Mouse (Mus musculus): Measurements from ENCODE around the gene Mfsd5. TPM values are rescaled to one million over a fixed set of nuclear protein-coding genes. Genes with fewer than 3 reads are reported as not detected.

Gene Mfsd5
- polyA plus RNA-seq (2017; shearing (Covaris generic)), result 36.3 TPM

GRCm38 (mm10) chr15:102279092-102279782 is at the start of gene Mfsd5:
Mfsd5 (plus strand) TSS chr15:102279454.

GRCm38 (mm10) chr15:102231748-102232147 is 47.5 kb upstream of the Mfsd5 start, which contains the start of gene Itgb7:
Itgb7 (minus strand) TSS chr15:102231944.

GRCm38 (mm10) chr15:102257202-102258075 is 21.8 kb upstream of the Mfsd5 start, which contains the start of gene Rarg:
Rarg (minus strand) TSS chr15:102257517.

GRCm38 (mm10) chr15:102270274-102270960 is 8.8 kb upstream of the Mfsd5 start, which contains the start of gene Gm9918:
Gm9918 (plus strand) TSS chr15:102270563.

GRCm38 (mm10) chr15:102295633-102296367 is 16.5 kb downstream of the Mfsd5 start, which contains the start of gene Espl1:
Espl1 (plus strand) TSS chr15:102296266.

DNA sequence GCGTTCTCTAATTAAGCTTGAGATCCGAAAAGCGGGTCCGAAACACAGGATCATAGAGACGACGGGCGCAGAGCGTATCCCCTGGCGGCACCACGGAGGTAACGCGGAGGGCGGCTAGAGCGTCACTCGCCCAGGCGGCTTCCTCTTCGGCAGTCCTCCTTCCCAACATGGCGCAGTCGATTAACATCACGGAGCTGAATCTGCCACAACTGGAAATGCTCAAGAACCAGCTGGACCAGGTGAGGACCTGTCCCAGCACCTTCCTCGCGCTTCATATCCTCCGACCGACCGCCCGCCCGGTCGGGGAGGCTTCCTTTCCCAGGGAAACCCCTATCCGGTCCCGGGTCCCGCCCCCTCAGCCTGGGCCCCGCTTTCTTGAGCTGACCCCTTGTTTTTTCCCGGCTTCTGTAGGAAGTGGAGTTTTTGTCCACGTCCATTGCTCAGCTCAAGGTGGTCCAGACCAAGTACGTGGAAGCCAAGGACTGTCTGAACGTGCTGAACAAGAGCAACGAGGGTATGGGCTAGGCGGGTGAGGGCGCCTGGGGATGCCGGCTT is 46.8 kb downstream of the Mfsd5 start, which contains the start of gene Pfdn5:
Gene Pfdn5 (plus strand): TSS at position 95 of the 555 bp plus-strand sequence.

Other genes starting within 250 kb of the Mfsd5 start
- gene Eif4b, start 205.7 kb upstream of the Mfsd5 start, polyA plus RNA-seq (2017; shearing (Covaris generic)), result 90.3 TPM
- 3.1 TPM for gene Tns2, start 179.0 kb upstream of the Mfsd5 start, polyA plus RNA-seq (2017; shearing (Covaris generic))
- gene Spryd3, start 143.2 kb upstream of the Mfsd5 start, polyA plus RNA-seq (2017; shearing (Covaris generic)), result 42.3 TPM
- gene Igfbp6, start 135.1 kb upstream of the Mfsd5 start, polyA plus RNA-seq (2017; shearing (Covaris generic)), result 0.56 TPM
- gene Soat2, start 128.9 kb upstream of the Mfsd5 start, polyA plus RNA-seq (2017; shearing (Covaris generic)), result 6.2 TPM
- gene Zfp740, start 76.2 kb upstream of the Mfsd5 start, polyA plus RNA-seq (2017; shearing (Covaris generic)), result 93.1 TPM
- gene Csad, start 74.7 kb upstream of the Mfsd5 start, polyA plus RNA-seq (2017; shearing (Covaris generic)), result 9.2 TPM
- 974 TPM for gene Itgb7, start 47.5 kb upstream of the Mfsd5 start, polyA plus RNA-seq (2017; shearing (Covaris generic))
- gene Rarg, start 21.9 kb upstream of the Mfsd5 start, polyA plus RNA-seq (2017; shearing (Covaris generic)), result 25.5 TPM
- gene Gm9918, start 8.9 kb upstream of the Mfsd5 start, polyA plus RNA-seq (2017; shearing (Covaris generic)), result not detected
- gene Espl1, start 16.8 kb downstream of the Mfsd5 start, polyA plus RNA-seq (2017; shearing (Covaris generic)), result 0.50 TPM
- gene Pfdn5, start 46.7 kb downstream of the Mfsd5 start, polyA plus RNA-seq (2017; shearing (Covaris generic)), result 472 TPM
- gene Myg1, start 52.3 kb downstream of the Mfsd5 start, polyA plus RNA-seq (2017; shearing (Covaris generic)), result 43.2 TPM
- gene Aaas, start 71.3 kb downstream of the Mfsd5 start, polyA plus RNA-seq (2017; shearing (Covaris generic)), result 37.0 TPM
- gene Sp7, start 87.7 kb downstream of the Mfsd5 start, polyA plus RNA-seq (2017; shearing (Covaris generic)), result not detected
- gene Sp1, start 126.7 kb downstream of the Mfsd5 start, polyA plus RNA-seq (2017; shearing (Covaris generic)), result 21.4 TPM
- 1.2 TPM for gene Amhr2, start 165.9 kb downstream of the Mfsd5 start, polyA plus RNA-seq (2017; shearing (Covaris generic))
- gene Prr13, start 179.6 kb downstream of the Mfsd5 start, polyA plus RNA-seq (2017; shearing (Covaris generic)), result 564 TPM
- 94.6 TPM for gene Pcbp2, start 191.1 kb downstream of the Mfsd5 start, polyA plus RNA-seq (2017; shearing (Covaris generic))
- not detected for gene Gm10337, start 224.3 kb downstream of the Mfsd5 start, polyA plus RNA-seq (2017; shearing (Covaris generic))
- 7.1 TPM for gene Map3k12, start 237.6 kb downstream of the Mfsd5 start, polyA plus RNA-seq (2017; shearing (Covaris generic))
- 61.1 TPM for gene Tarbp2, start 238.7 kb downstream of the Mfsd5 start, polyA plus RNA-seq (2017; shearing (Covaris generic))
- gene Npff, start 245.5 kb downstream of the Mfsd5 start, polyA plus RNA-seq (2017; shearing (Covaris generic)), result 5.1 TPM